Mouse (Mus musculus): ENCODE measurements around the gene Zfp385a.

Gene Zfp385a

DNA sequence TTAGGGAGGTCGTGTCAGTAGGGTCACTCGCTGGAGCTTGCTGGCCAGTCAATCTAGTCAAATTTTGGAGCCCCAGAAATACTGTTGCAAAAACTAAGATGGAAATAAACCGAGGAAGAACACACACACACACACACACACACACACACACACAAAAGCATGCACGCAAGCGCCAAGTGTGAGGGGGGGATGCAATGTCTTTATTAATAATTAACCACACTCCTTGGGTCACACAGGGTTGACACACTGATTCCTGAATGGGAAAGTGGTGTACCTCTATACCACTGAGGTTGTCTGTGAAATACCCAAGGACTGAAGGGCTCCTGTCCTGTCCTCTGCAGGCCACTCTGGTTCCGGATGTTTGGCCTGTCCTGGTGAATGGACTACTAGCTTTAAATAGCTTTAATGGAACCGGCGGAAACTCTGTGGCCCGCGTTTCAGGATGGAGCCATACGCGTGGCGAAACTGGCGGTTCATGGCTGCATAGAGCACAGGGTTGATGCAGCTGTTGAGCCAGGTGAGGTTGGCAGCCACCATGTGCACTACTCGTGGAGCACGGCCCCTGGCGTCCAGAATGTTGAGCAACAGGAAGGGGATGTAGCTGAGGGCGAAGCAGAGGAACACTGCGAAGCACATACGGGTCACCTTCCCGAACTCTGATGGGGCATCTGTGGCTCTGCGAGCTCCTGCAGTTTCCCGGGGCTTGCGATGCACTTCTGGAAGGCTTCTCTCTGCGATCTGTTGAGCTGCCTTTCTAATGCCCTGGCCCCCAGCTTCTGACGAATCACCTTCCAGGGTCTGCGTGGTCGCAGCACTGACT, 31.6 kb downstream of the Zfp385a start:
- DNase-seq (ENCODE audit: low spot score in 2 of 2) = no peak

DNA sequence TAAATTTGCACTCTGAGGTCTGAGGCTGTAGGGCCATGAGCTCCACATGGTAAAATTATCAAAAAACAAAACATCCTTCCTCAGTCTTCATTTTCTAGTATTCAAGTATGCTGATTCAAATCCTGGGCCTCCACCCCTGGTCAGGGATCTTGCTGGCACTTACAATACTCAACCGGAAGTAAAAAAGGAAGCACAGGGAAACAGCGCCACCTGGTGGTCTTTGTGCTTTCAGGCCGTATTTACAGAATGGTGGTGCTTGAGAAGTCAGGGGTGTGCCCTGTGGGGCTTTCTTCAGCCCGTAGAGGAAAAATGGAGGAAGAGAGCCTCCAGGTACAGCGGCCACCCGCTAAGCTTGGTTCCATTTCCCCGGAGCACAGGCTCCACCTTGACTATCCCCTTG, 32.8 kb downstream of the Zfp385a start:
- DNase-seq (ENCODE audit: low spot score in 2 of 2) = peak; percentile 85

DNA sequence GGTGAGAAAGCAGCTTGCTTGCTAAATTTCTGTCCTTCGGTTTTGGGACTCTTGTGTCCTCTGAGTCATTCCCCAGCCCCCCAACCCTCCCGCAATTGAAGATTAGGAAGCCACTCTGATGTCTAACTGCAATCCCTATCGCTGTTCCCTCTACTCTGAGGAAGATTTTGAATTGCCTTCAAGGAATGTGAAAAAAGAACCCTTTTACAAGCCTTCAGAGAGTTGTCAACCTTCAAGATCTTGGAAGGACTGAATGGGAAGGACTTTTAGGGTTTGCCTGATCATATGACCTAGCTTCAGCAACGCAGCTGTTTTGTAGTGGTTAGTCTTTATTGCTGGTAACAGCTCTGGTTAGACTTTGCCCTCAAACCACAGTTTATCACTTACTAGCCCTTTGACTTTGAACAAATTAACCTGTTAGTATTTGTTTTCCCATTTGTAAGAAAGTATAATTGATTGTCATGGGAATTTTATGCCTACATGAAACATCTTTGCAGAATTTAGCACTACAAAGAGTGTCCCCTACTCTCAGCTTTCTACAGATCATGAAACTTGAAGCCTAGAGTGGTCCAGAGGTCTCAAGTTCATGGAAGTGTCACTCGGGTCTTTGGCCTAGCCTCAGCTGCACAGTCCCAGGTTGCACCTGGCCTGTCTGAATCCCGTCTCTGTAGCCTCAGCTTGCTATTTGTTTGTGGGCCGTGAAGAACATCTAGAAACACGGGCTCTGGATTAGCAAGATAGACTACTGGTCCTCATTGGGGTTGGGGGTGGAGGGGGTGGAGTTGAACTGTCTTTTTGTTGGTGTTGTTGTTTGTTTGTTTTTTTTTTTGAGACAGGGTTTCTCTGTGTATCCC, 33.9 kb downstream of the Zfp385a start:
- no peak for DNase-seq (ENCODE audit: low spot score in 2 of 2)

DNA sequence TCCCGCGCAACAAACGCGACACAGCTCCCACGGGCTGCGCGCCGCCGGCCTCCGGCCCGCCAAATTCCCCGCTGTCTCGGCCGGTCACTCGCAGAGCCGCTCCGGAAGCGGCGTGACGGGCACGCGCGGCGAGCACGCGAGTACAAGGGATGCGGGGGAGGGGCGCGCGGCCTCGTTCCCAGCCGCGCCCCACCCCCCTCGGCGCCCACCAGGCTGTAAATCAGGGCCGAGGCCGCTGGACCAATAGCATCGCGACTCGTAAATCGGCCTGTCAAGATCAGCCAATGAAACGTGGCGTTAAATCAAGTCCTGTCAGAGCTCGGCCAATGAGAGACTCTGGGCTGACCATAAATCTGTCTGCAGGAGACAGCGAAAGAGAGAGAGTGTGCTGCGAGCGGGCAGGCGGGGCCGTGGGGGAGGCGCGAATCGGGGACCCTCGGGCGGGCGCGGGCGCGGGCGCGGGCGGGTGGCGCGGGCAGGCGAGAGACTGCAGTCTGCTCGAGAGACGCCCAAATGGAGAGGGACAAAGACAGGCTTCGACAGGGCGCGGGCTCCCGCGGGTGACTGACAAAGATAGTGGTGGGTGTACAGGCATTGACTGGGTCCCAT, 34.7 kb downstream of the Zfp385a start:
- peak; percentile 92 to 93 for DNase-seq (ENCODE audit: low spot score in 2 of 2)

DNA sequence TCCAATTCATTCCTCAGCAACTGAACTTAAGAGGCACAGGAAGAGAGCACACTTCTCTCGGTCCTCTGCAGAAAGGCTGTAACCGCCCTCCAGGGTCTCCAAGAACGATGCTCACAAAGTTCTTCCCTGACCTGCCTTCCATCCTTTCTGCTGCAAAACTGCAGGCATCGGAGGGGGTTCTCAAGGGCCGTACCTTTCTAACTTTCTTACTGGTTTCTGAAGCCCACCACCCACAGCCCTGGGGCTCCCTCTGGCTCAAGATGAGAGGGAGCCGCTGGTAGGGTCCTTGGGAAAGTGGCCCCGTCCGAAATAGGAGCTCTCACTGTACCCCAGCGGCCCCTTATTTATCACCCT, 35.3 kb downstream of the Zfp385a start:
- no peak for DNase-seq (ENCODE audit: low spot score in 2 of 2)

DNA sequence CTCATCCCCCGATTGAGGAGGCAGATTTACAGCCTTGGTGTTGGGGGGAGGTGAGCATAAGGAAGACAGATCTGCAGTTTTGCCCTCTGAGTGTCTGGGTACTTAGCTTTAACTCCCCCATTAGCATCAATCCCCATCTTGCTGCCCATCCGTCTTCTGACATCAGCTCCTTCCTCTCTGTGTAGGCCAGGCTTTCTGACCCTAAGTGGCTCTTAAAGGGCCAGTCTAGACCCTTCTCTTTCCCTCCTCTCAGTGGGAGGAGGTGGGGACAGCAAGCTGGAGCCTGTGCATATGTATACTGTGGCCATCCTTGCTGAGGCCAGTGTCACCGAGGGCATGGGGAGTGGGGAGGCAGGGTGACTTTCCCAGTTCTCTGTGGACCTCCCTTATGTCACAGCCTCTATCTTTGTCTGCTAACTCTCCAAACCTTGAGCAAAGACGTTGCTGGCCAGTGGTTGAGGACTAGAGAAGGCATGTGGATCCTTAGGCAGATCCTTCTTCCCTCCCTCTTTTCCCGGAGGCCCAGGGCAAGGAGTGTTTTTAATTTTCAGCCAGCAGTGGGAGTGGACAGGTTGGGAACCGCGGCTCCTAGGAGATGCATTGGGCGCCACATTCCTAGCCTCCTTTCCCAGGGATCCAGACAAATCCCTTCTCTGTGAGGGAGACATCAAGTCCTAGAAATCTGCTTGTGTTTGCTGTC, 35.8 kb downstream of the Zfp385a start:
- no peak for DNase-seq (ENCODE audit: low spot score in 2 of 2)

DNA sequence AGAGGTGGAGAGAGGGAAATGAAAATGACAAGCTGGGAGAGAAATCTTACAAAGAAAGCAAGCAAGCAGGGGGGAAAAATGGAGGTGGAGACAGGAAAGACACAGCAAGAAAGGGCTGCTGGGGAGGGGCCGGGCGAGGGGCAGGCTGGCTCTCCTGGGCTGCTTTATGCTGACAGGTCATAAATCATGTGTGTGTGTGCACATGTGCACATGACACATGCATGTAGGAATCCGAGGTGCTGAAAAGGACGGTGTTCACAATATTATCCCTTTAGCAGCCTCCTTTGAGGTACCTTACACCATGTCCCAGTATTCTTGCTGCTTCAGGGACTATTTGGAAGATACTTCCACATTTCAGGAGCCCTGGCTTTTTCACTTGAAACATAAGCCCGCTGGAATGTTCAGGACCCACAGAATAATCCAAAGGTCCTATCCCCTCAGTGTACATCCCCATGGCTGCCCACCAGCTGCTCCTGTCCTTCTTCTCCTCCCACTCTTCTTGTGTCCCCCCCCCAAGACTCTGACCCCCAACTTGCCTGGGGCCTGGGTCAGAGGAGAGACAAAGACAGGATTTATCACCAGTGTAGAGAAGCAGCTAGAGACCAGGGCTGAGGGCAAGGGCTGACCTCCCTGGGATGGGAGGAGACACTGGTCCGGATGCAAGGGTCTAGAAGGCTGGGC, 37.4 kb downstream of the Zfp385a start:
- DNase-seq (ENCODE audit: low spot score in 2 of 2) = no peak

DNA sequence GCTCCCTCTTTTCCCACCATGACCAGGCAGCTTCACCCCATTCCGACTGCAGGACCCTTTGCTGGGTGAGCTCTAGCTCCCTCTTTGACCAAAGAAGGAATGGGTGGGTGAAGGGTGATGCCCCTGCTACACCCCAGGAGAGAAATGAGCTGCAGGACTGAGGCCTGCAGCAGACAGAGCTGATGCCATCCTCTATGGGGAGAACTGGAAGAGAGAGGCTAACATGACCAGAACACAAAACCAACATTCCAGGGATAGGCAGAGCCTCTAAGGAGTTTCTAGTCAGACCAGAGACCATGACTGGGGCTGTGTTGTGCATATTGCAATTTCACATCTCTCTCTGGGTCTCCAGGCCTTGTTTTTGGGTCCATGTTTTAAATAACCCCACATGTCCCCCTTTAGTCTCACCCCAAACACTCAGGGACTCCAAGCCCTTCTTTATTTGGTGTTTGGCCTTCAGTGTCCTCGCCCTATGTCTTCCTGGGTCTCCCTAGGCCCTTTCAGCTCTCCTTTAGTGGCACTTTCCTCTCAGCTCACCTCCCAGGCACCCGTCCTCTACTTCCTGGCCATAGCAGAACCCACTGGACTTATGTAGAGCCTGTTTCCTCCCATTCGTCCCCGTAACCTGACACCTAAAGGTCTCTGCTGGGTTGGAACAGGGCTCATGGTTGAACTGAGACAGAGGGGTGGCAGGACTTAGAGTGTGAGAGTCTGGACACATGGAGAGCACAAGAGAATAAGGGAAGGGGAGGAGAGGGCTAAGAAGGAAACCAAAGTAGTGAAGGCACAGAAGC, 38.1 kb downstream of the Zfp385a start:
- no peak for DNase-seq (ENCODE audit: low spot score in 2 of 2)

DNA sequence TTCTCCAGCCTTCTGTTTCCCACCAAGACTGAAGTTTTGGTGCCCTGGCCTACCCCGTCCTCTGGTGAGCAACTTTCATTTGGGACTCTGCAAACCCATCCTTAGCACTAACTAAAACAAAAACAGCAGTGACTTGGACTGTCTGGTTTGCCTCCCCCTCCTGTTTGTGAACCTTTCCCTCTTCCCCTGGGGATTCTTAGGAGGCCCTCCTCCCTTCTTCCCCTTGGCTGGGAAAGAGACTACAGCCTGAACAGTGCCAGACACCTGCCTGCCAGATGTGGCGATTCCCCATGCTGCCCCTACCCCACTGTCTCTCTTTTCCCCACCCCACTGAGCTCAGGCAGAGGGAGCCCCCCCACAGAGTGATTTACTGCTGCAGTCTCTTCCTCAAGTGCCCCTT, 38.8 kb downstream of the Zfp385a start:
- DNase-seq (ENCODE audit: low spot score in 2 of 2) = no peak

DNA sequence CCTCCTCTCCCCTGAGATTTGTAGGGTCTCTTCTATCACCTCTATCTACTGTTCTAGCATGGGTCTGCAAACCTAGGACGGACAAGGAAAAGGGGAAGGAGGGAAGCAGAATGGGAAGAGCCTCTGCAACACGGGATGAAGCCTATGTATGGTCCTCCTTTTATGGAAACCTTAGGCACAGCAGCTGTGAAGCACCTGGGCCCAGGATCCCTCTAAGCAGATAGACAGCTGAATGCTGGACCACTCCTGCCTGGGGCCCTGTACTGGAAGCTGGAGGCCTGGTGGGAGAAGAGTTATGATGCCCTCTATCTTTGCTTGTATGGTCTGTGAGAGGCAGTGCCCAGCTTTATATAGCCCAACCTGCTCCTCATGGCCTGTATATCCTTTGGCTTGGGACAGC, 39.3 kb downstream of the Zfp385a start:
- DNase-seq (ENCODE audit: low spot score in 2 of 2) = no peak

DNA sequence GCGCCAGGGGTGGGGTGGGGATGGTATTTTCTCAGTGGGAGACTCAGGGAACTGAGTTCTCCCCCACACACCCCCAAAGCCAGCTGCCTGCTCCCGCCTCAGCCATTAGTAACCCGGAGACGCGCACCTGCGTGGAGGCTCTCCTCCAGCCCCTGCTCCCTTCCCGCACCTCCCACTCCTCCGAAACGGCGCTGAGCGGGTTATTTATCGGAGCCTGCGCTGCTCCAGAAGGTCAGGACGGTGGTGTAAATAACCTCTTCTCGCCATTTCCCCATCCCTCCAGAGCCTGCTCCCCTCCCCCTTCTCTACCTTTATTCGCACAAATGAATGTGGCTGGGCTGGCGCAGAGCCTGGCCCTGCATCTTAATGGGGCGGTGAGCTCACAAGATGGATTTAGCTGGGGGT, 39.8 kb downstream of the Zfp385a start:
- DNase-seq (ENCODE audit: low spot score in 2 of 2) = no peak

DNA sequence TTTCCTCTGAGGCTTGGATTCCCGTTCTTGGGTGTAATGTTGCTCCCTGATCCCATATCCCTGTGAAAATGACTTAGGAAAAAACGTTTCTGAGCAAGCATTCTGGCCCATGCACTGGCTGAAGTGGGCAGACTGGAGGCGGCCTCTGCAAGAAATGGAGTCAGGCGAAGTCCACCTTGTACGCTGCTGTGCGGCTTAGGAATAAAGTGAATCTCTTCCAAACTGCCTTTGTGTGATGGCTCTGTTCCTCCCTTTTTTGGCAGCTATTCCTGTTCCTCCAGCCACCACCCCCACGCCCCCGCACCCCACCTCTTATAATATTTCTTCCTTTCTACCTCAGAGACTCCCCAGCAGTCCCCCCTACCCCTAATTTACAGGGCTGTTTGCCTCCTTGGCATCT, 40.2 kb downstream of the Zfp385a start:
- DNase-seq (ENCODE audit: low spot score in 2 of 2) = no peak

DNA sequence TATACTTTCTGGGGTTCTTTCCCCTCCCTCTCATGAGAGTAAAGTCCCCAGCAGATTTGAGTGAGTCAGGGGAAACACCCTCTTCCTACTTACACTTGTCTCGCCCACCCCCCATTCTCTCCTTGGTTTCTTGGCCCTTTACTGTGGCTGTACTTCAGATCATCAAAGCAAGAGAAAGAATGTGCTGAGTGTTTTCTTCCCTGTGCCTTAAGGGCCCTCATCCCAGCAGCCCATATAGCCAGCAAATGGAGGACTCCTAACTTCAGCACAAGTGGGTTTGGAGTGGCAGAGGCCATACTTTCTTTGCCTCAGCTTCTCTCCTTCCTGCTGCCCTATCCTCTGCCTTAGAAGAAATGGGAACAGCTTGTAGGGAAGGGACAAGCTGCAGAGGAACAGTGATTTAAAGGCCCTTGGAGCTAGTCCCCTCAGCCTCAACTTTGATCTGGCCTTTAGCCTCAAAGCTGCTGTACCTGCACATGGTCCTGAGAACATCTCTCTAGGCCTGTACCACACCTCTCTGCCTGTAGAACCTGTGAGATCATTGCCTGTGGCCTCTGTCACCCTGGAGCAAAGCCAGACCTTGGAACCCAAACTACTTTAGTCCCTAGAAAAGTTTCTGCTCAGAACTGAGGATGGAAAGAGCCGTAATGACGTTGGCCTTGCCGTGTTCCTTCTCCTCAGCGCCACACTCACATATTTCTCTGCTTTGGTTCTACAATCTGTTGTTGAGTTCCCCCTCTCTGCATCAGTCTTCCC, 40.9 kb downstream of the Zfp385a start:
- no peak for DNase-seq (ENCODE audit: low spot score in 2 of 2)

DNA sequence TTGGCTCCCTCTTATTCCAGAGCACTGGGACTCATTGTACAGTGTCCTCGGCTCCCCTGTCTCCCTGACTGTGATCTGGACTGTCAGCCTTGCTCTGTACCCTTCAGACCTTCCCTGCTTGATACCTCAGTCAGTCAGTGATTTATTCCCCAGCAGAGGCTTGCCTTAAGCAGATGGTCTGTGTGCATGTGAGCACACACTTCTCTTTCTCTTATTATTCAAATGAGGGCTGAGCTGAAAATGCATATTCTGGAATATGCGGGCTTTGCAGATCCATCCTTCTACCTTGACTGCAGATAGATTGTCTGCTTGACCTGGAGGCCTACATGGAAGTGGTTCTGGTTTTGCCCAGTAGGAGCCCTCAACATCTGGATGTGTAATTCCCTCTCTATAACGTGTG, 41.9 kb downstream of the Zfp385a start:
- no peak for DNase-seq (ENCODE audit: low spot score in 2 of 2)

DNA sequence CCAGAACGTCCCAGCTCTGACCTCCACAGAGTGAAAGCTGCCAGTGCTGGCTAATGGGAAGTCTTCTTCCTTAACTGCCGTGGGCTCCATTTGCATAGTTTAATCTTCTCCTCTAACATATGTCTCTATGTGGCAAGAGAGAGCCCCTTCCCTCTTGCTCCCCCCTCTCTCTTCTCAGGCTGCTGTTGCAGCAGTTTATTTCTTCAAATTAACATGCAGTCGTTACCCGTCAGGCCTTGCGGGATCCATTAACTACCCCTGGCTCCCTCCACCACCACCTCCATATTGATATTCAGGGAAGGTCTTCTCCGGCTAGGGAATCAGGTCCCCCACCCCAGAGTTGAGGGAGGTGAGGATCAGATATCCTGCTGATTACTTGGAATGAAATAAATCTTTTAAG, 42.6 kb downstream of the Zfp385a start:
- DNase-seq (ENCODE audit: low spot score in 2 of 2) = no peak

DNA sequence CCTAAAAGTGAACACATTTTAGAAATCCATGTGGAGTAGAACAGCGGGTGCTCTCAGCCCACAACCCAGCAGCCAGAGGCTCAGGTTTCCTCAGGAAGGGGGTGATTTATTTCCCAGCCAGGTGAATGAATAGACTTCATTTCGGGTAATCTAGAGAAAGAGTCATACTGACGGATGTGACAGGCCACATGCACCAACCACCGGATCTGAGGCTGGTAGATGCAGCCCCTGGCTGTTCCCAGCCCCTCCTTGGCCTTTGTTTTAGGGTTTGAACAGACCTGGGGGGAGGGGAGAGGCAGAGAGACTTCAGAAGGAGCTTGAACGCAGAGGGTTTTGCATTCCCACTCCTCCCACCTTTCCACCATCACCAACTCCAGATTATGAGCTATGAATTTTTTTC, 44.0 kb downstream of the Zfp385a start:
- DNase-seq (ENCODE audit: low spot score in 2 of 2) = no peak

DNA sequence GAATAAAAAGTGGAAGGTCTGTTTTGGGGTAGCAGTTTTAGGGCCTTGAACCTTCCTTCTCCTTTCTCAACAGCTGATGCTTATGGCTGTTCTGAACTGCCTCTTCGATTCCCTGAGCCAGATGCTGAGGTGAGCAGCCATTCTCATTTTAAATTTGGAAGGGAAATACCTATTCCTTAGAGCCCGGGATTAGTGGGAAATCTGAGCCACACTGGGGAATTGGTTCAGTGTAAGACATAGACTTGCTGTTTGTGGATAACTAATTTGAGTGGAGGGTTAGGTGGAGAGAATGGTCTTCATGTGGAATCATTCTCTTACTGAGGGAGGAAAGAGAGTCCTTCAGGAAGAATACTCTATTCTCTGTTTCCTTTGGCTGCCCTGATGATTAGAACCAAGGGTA, 45.2 kb downstream of the Zfp385a start:
- no peak for DNase-seq (ENCODE audit: low spot score in 2 of 2)

DNA sequence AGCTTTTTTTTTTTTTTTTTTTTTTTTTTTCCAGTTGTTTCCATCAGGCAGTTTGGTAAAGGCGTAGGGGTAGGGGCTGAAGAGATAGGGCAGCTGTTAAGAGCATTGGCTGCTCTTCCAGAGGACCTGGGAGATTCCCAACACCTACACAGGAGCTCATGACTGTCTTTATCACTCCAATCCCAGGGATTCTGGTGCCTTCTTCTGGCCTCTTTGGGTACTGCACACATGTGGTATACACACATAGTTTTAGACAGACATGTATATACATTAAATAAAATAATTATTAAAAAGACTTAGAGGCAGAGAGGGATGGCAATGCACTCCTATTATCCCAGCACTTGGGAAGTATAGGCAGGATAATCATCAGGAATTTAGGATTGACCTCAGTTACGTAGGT, 46.5 kb downstream of the Zfp385a start:
- DNase-seq (ENCODE audit: low spot score in 2 of 2) = no peak

DNA sequence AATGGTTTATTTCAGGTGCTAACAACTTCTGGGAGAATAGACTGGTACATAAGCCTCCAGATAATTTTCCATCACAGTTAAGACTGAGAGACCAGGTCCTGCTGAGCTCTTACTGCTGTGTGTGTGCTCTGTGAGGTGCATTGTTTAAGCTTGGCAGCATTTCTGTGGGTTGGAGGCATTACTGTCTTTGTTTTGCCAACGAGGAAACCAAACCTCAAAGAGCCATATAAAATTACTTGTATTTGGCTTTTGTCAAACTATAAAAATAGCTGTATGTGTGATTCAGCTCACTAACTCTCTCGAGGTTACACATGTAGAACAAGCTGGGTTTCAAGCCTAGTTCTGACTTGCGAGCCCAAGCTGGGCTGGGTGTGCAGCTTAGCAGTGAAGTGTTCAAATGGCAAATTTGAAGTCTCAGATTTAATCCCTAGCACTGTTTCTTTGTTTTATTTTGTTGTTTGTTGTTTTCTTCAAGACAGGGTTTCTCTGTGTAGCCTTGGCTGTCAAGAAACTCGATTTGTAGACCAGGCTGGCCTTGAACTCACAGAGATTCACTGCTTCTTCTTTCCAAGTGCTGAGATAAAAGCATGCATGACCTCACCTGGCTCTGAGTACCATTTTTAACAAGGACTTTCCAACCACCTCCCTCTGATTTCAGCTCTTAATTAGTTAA, 47.1 kb downstream of the Zfp385a start:
- no peak for DNase-seq (ENCODE audit: low spot score in 2 of 2)
